In genomic region chr5:134581146-134581545, GRCm38 (mm10) we compare ENCODE assay signal across 8 mouse cellular contexts. TPM values are rescaled to one million over a fixed set of nuclear protein-coding genes. Genes with fewer than 3 reads are reported as not detected.
DNase-seq lines count a peak whose midpoint lies in the region; ATAC-seq and TF ChIP-seq lines count a peak whose summit lies in the region.

TSS of gene Rfc2 (plus strand) at chr5:134581366.

- no peaks in the 10 kb centered on the region for H3K9me3 ChIP-seq in heart, embryonic 10.5 days
- H3K9me3 ChIP-seq in liver, embryonic 13.5 days (replicated peaks): no peaks in the 10 kb centered on the region

- no peak for TF ChIP-seq CTCF in cortical plate, adult 2 months (IDR thresholded peaks at IDR 0.05; ENCODE audit: extremely low read depth, insufficient read depth, low read length)

- H3K4me3 ChIP-seq in cortical plate, adult 2 months (ENCODE audit: insufficient read depth, low read length): no peak within 1 kb of the TSS
- no peak within 1 kb of the TSS for H3K4me3 ChIP-seq in heart, embryonic 10.5 days
- H3K4me3 ChIP-seq in liver, embryonic 13.5 days (replicated peaks): no peak within 1 kb of the TSS

- no peak for TF ChIP-seq POLR2A in cortical plate, adult 2 months (IDR thresholded peaks at IDR 0.05; ENCODE audit: extremely low read depth, insufficient read depth, low read length)

- H3K27ac ChIP-seq in cortical plate, adult 2 months (ENCODE audit: insufficient read depth, low read length): no peak within 1 kb of the TSS
- no peak within 1 kb of the TSS for H3K27ac ChIP-seq in heart, embryonic 10.5 days
- no peak within 1 kb of the TSS for H3K27ac ChIP-seq in liver, embryonic 13.5 days

- DNase-seq in layer of hippocampus, adult 8-10 months (ENCODE audit: low spot score in 2 of 2): no peak
- no peak for DNase-seq in layer of hippocampus, adult 9-11 months
- DNase-seq in heart, embryonic 10.5 days (ENCODE audit: low spot score): no peak
- peak; percentile 61 to 69 for DNase-seq in kidney, adult 8-10 months
- DNase-seq in liver, embryonic 13.5 days: no peak
- no peak for DNase-seq in right cerebral cortex, postnatal 4 days
- DNase-seq in frontal cortex, postnatal 14 days (ENCODE audit: low spot score in 2 of 2): no peak

- no peak within 1 kb of the TSS for H3K4me2 ChIP-seq in liver, embryonic 13.5 days

- H3K36me3 ChIP-seq in heart, embryonic 10.5 days: peaks cover 6% of the 10 kb centered on the region; the same call in 1 of the 2 replicates
- H3K36me3 ChIP-seq in liver, embryonic 13.5 days: no peaks in the 10 kb centered on the region

- no peaks in the 10 kb centered on the region for H3K27me3 ChIP-seq in heart, embryonic 10.5 days (ENCODE audit: insufficient read depth, poor library complexity, severe bottlenecking)
- H3K27me3 ChIP-seq in liver, embryonic 13.5 days: no peaks in the 10 kb centered on the region

- WGBS in heart, embryonic 10.5 days: 79% methylated on average over 5 of the region's 5 CpGs
- WGBS in liver, embryonic 13.5 days (ENCODE audit: insufficient replicate concordance): 75% methylated on average over 5 of the region's 5 CpGs

- H3K4me1 ChIP-seq in cortical plate, adult 2 months (ENCODE audit: control insufficient read depth, insufficient read depth, low read length): no peaks in the 10 kb centered on the region
- peaks cover 12% of the 10 kb centered on the region for H3K4me1 ChIP-seq in heart, embryonic 10.5 days
- peaks cover 43% of the 10 kb centered on the region for H3K4me1 ChIP-seq in liver, embryonic 13.5 days (replicated peaks)

- no peak within 1 kb of the TSS for H3K9ac ChIP-seq in liver, embryonic 13.5 days

- no peak for ATAC-seq in liver, embryonic 13.5 days (ENCODE audit: low read depth)

RNA-seq across cellular contexts. Expression of gene Rfc2, which starts in this region (rescaled TPM):
- 10 to 100 TPM; 50.2 to 60.7 (median 55.7) TPM for total RNA-seq in layer of hippocampus, adult 8-10 months (2022)
- polyA plus RNA-seq in cortical plate, adult 2 months (2012; rRNA removed): 124 and 128 TPM in 2 replicates
- 271 and 300 TPM in 2 replicates for polyA plus RNA-seq in heart, embryonic 10.5 days (2016; fragmentation: Nextera tagmentation; extraction: Ambion mirVana)
- polyA plus RNA-seq in liver, embryonic 13.5 days (2015; fragmentation: Nextera tagmentation; extraction: Ambion mirVana): 233 and 246 TPM in 2 replicates

Comparison
In these comparisons a context has a peak if more than half of its experiments do, and no peak if none do; other contexts are left out.
1. DNase-seq: peak in kidney, adult 8-10 months (2 of 2); none in layer of hippocampus, adult 8-10 months (0 of 2), layer of hippocampus, adult 9-11 months (single experiment), heart, embryonic 10.5 days (single experiment), liver, embryonic 13.5 days (single experiment), right cerebral cortex, postnatal 4 days (single experiment) and frontal cortex, postnatal 14 days (0 of 2).